Comparison of ENCODE assay signal across 20 mouse cellular contexts in the genomic region with DNA sequence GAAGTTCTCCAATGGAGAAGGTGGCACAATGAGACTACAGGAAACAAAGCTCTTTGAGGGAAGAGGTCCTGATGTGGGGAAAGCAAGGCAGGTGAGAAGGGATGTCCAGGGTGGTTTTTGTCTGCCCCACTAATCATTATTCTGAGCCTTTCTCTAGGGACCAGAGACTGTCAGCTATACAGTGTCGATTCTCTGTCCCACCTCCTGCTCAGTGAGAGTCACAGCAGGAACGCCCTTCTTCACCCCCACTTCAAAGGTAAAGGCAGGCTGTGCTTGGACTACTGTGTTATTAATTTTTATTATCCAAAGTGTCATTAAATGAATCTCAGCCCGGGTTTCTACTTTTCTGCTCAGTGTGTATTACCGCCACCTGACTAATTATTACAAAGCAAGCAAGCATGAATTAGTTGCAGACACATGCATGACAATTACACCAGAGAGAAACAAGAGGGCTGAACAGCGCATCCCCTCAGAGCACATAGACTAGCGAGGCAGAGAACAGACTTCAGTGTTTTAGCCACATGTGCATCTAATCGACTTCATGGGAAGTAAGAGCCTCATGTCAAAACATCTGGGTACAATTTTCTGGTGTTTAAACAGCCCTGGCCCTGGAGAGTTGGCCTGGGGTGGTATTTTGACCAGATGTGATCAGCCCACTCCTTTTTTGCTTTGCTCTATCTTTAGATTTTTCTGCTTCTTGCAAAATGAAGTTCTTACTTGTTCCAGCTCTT.
DNase-seq lines count a peak whose midpoint lies in the region; ATAC-seq and TF ChIP-seq lines count a peak whose summit lies in the region.
"Had no signal": no experiment of that assay in that cellular context is flagged by ENCODE, and none has a peak within 500 bp of the region (broad histone marks: within the 10 kb centered on the region; RNA-seq: fewer than 3 reads in every experiment).

No protein-coding gene starts in this region.

- H3K27ac ChIP-seq in hindbrain, embryonic 10.5 days, result no peak overlapping the region
- H3K27ac ChIP-seq in hindbrain, embryonic 16.5 days (ENCODE audit: low read depth, low read length), result no peak overlapping the region
- peak overlapping the region; percentile 23; the same call in 1 of the 2 replicates for H3K27ac ChIP-seq in embryonic facial prominence, embryonic 14.5 days (replicated peaks; ENCODE audit: low read depth, low read length)
- no peak overlapping the region for H3K27ac ChIP-seq in limb, embryonic 15.5 days
- no peak overlapping the region for H3K27ac ChIP-seq in liver, postnatal 0 days (ENCODE audit: low read depth)
- H3K27ac ChIP-seq: heart, adult 2 months; intestine, embryonic 15.5 days; liver, embryonic 12.5 days; midbrain, embryonic 10.5 days; neural tube, embryonic 12.5 days; stomach, postnatal 0 days had no signal

- 64% methylated on average over 7 of the region's 7 CpGs for WGBS in hindbrain, embryonic 10.5 days
- 54% methylated on average over 7 of the region's 7 CpGs for WGBS in hindbrain, embryonic 16.5 days
- 26% methylated on average over 7 of the region's 7 CpGs for WGBS in embryonic facial prominence, embryonic 14.5 days
- WGBS in limb, embryonic 15.5 days, result 13% methylated on average over 7 of the region's 7 CpGs
- WGBS in liver, postnatal 0 days (ENCODE audit: insufficient replicate concordance), result 69% methylated on average over 7 of the region's 7 CpGs

- no peaks in the 10 kb centered on the region for H3K36me3 ChIP-seq in hindbrain, embryonic 10.5 days
- H3K36me3 ChIP-seq in hindbrain, embryonic 16.5 days (ENCODE audit: control insufficient read depth, insufficient read depth, low read length), result no peaks in the 10 kb centered on the region
- no peaks in the 10 kb centered on the region for H3K36me3 ChIP-seq in embryonic facial prominence, embryonic 14.5 days (ENCODE audit: control insufficient read depth, insufficient read depth, low read length)
- no peaks in the 10 kb centered on the region for H3K36me3 ChIP-seq in limb, embryonic 15.5 days
- no peaks in the 10 kb centered on the region for H3K36me3 ChIP-seq in liver, postnatal 0 days (replicated peaks; ENCODE audit: insufficient read depth, low read length)
- H3K36me3 ChIP-seq: intestine, embryonic 15.5 days; liver, embryonic 12.5 days; midbrain, embryonic 10.5 days; neural tube, embryonic 12.5 days had no signal

- ATAC-seq in hindbrain, embryonic 16.5 days, result no peak
- peak; percentile 85 for ATAC-seq in embryonic facial prominence, embryonic 14.5 days (ENCODE audit: low read depth)
- peak; percentile 55; the same call in 1 of the 2 replicates for ATAC-seq in limb, embryonic 15.5 days (ENCODE audit: insufficient number of reproducible peaks, low FRiP score, low TSS enrichment, low read depth)
- no peak for ATAC-seq in liver, postnatal 0 days
- ATAC-seq: intestine, embryonic 15.5 days; liver, embryonic 12.5 days; lung, postnatal 0 days had no signal

- H3K4me3 ChIP-seq in hindbrain, embryonic 10.5 days, result no peak overlapping the region
- no peak overlapping the region for H3K4me3 ChIP-seq in hindbrain, embryonic 16.5 days (ENCODE audit: low read length)
- H3K4me3 ChIP-seq in embryonic facial prominence, embryonic 14.5 days (ENCODE audit: low read depth, low read length), result no peak overlapping the region
- no peak overlapping the region for H3K4me3 ChIP-seq in limb, embryonic 15.5 days
- no peak overlapping the region for H3K4me3 ChIP-seq in liver, postnatal 0 days (ENCODE audit: low read depth, low read length)
- H3K4me3 ChIP-seq: heart, adult 2 months; intestine, embryonic 15.5 days; liver, embryonic 12.5 days; midbrain, embryonic 10.5 days; neural tube, embryonic 12.5 days had no signal

- no peaks in the 10 kb centered on the region for H3K4me1 ChIP-seq in hindbrain, embryonic 10.5 days (replicated peaks)
- H3K4me1 ChIP-seq in hindbrain, embryonic 16.5 days (ENCODE audit: control insufficient read depth, insufficient read depth, low read depth, low read length), result no peaks in the 10 kb centered on the region
- H3K4me1 ChIP-seq in embryonic facial prominence, embryonic 14.5 days (ENCODE audit: control insufficient read depth, insufficient read depth, low read length), result peaks cover 4% of the 10 kb centered on the region; the same call in 1 of the 2 replicates
- H3K4me1 ChIP-seq in limb, embryonic 15.5 days, result peaks cover 6% of the 10 kb centered on the region; the same call in 1 of the 2 replicates
- H3K4me1 ChIP-seq in liver, postnatal 0 days (ENCODE audit: insufficient read depth), result no peaks in the 10 kb centered on the region
- H3K4me1 ChIP-seq: intestine, embryonic 15.5 days; liver, embryonic 12.5 days; midbrain, embryonic 10.5 days; neural tube, embryonic 12.5 days had no signal

- H3K9me3 ChIP-seq in hindbrain, embryonic 10.5 days, result no peaks in the 10 kb centered on the region
- no peaks in the 10 kb centered on the region for H3K9me3 ChIP-seq in hindbrain, embryonic 16.5 days (ENCODE audit: control insufficient read depth, low read length)
- no peaks in the 10 kb centered on the region for H3K9me3 ChIP-seq in embryonic facial prominence, embryonic 14.5 days (ENCODE audit: control insufficient read depth, low read length)
- no peaks in the 10 kb centered on the region for H3K9me3 ChIP-seq in limb, embryonic 15.5 days
- no peaks in the 10 kb centered on the region for H3K9me3 ChIP-seq in liver, postnatal 0 days (ENCODE audit: low read length)
- H3K9me3 ChIP-seq: intestine, embryonic 15.5 days; liver, embryonic 12.5 days; midbrain, embryonic 10.5 days; neural tube, embryonic 12.5 days had no signal

- H3K9ac ChIP-seq in hindbrain, embryonic 16.5 days (ENCODE audit: low read depth, low read length), result no peak overlapping the region
- no peak overlapping the region for H3K9ac ChIP-seq in embryonic facial prominence, embryonic 14.5 days (ENCODE audit: low read depth, low read length)
- H3K9ac ChIP-seq in limb, embryonic 15.5 days, result no peak overlapping the region
- no peak overlapping the region for H3K9ac ChIP-seq in liver, postnatal 0 days (replicated peaks)
- H3K9ac ChIP-seq: intestine, embryonic 15.5 days; liver, embryonic 12.5 days; neural tube, embryonic 12.5 days had no signal

- TF ChIP-seq EP300 in liver, postnatal 0 days (IDR thresholded peaks at IDR 0.05; ENCODE audit: low read depth), result no peak

- peak; percentile 16 for DNase-seq in hindbrain, embryonic 10.5 days (ENCODE audit: low spot score)
- DNase-seq in embryo, embryonic 10 days (ENCODE audit: low spot score), result peak; percentile 61
- DNase-seq in embryonic facial prominence, embryonic 14.5 days (ENCODE audit: low spot score), result peak; percentile 93
- no peak for DNase-seq in urinary bladder, postnatal 25 days (ENCODE audit: low spot score)
- DNase-seq in liver, postnatal 0 days, result no peak
- DNase-seq in heart, adult 8-10 months (ENCODE audit: low spot score), result no peak
- DNase-seq: B cell, adult 2 months; cerebellum, adult 2 months; heart, adult 2 months; heart, postnatal 10 days; kidney, postnatal 14 days; spleen, adult 18-20 months had no signal

- no peak overlapping the region for H3K4me2 ChIP-seq in hindbrain, embryonic 16.5 days (ENCODE audit: low read length)
- peak overlapping the region; percentile 8; the same call in 1 of the 2 replicates for H3K4me2 ChIP-seq in embryonic facial prominence, embryonic 14.5 days (ENCODE audit: low read depth, low read length)
- H3K4me2 ChIP-seq in limb, embryonic 15.5 days, result no peak overlapping the region
- no peak overlapping the region for H3K4me2 ChIP-seq in liver, postnatal 0 days (ENCODE audit: low read depth, low read length)
- H3K4me2 ChIP-seq: intestine, embryonic 15.5 days; liver, embryonic 12.5 days; neural tube, embryonic 12.5 days had no signal

- no peaks in the 10 kb centered on the region for H3K27me3 ChIP-seq in hindbrain, embryonic 10.5 days (ENCODE audit: insufficient read depth, poor library complexity, severe bottlenecking)
- H3K27me3 ChIP-seq in hindbrain, embryonic 16.5 days (replicated peaks; ENCODE audit: control insufficient read depth, insufficient read depth, low read length), result no peaks in the 10 kb centered on the region
- no peaks in the 10 kb centered on the region for H3K27me3 ChIP-seq in embryonic facial prominence, embryonic 14.5 days (replicated peaks; ENCODE audit: control insufficient read depth, insufficient read depth, low read length)
- H3K27me3 ChIP-seq in limb, embryonic 15.5 days, result no peaks in the 10 kb centered on the region
- no peaks in the 10 kb centered on the region for H3K27me3 ChIP-seq in liver, postnatal 0 days (ENCODE audit: insufficient read depth, low read length)
- H3K27me3 ChIP-seq: intestine, embryonic 15.5 days; liver, embryonic 12.5 days; neural tube, embryonic 12.5 days had no signal

- TF ChIP-seq CTCF in liver, postnatal 0 days (IDR thresholded peaks at IDR 0.05; ENCODE audit: low read depth), result no peak

Comparison
In these comparisons a context has a peak if more than half of its experiments do, and no peak if none do; other contexts are left out.
1. DNase-seq: peak in hindbrain, embryonic 10.5 days (single experiment), embryo, embryonic 10 days (single experiment) and embryonic facial prominence, embryonic 14.5 days (single experiment); none in urinary bladder, postnatal 25 days (single experiment), liver, postnatal 0 days (single experiment) and heart, adult 8-10 months (single experiment).
2. ATAC-seq: peak in embryonic facial prominence, embryonic 14.5 days (single experiment) and limb, embryonic 15.5 days (single experiment); none in hindbrain, embryonic 16.5 days (single experiment) and liver, postnatal 0 days (single experiment).